ENCODE assay signal across 22 mouse cellular contexts in genomic region chr10:17610592-17610991, GRCm38 (mm10).
DNase-seq lines count a peak whose midpoint lies in the region; ATAC-seq and TF ChIP-seq lines count a peak whose summit lies in the region.
"Had no signal": no experiment of that assay in that cellular context is flagged by ENCODE, and none has a peak within 500 bp of the region (broad histone marks: within the 10 kb centered on the region; RNA-seq: fewer than 3 reads in every experiment).

No protein-coding gene starts in this region.

- no peak for DNase-seq in heart, embryonic 10.5 days (ENCODE audit: low spot score)
- no peak for DNase-seq in heart, adult 8-10 months (ENCODE audit: low spot score)
- peak; percentile 58 for DNase-seq in lung, postnatal 0 days (ENCODE audit: low spot score)
- DNase-seq in lung, postnatal 4 days: no peak
- DNase-seq in 3T3-L1 (ENCODE audit: low read depth, low spot score) (peak; percentile 8), adipocyte (ENCODE audit: low spot score) (peak; percentile 43)
- DNase-seq in hindbrain, embryonic 11.5 days (ENCODE audit: low spot score): no peak
- DNase-seq: adrenal gland, adult 8-10 months; adrenal gland, postnatal 14 days; adrenal gland, postnatal 36 days; cerebellum, adult 11-12 months; cerebellum, adult 2 months; cerebellum, adult 9-10 months; cerebellum, postnatal 10 days; cerebellum, postnatal 25 days; forebrain, postnatal 0 days had no signal

- no peak overlapping the region for H3K9ac ChIP-seq in lung, postnatal 0 days (replicated peaks; ENCODE audit: low read depth)
- H3K9ac ChIP-seq in hindbrain, embryonic 11.5 days (ENCODE audit: low read depth, low read length): no peak overlapping the region
- H3K9ac ChIP-seq: embryonic facial prominence, embryonic 12.5 days; forebrain, embryonic 13.5 days; forebrain, embryonic 15.5 days; forebrain, postnatal 0 days had no signal

- 0 out of 2 replicates have a peak overlapping the region, but pooled peaks have one; percentile 42 for H3K27ac ChIP-seq in heart, embryonic 10.5 days
- H3K27ac ChIP-seq in lung, postnatal 0 days (ENCODE audit: low read length): no peak overlapping the region
- no peak overlapping the region for H3K27ac ChIP-seq in hindbrain, embryonic 11.5 days (ENCODE audit: low read depth, low read length)
- H3K27ac ChIP-seq: embryonic facial prominence, embryonic 10.5 days; embryonic facial prominence, embryonic 12.5 days; forebrain, embryonic 13.5 days; forebrain, embryonic 15.5 days had no signal

- no peak overlapping the region for H3K4me2 ChIP-seq in lung, postnatal 0 days (replicated peaks; ENCODE audit: low read depth, low read length)
- H3K4me2 ChIP-seq in hindbrain, embryonic 11.5 days (replicated peaks; ENCODE audit: low read depth, low read length): no peak overlapping the region
- H3K4me2 ChIP-seq: embryonic facial prominence, embryonic 12.5 days; forebrain, embryonic 13.5 days; forebrain, embryonic 15.5 days had no signal

- no peak for TF ChIP-seq CTCF in lung, postnatal 0 days (IDR thresholded peaks at IDR 0.05)

- H3K36me3 ChIP-seq in heart, embryonic 10.5 days: no peaks in the 10 kb centered on the region
- H3K36me3 ChIP-seq in lung, postnatal 0 days (ENCODE audit: insufficient read depth, low read length): no peaks in the 10 kb centered on the region
- H3K36me3 ChIP-seq in hindbrain, embryonic 11.5 days (ENCODE audit: control insufficient read depth, insufficient read depth, low read length): no peaks in the 10 kb centered on the region
- H3K36me3 ChIP-seq: embryonic facial prominence, embryonic 10.5 days; embryonic facial prominence, embryonic 12.5 days; forebrain, embryonic 15.5 days; G1E had no signal

- no peaks in the 10 kb centered on the region for H3K9me3 ChIP-seq in heart, embryonic 10.5 days
- H3K9me3 ChIP-seq in lung, postnatal 0 days (ENCODE audit: low read length): no peaks in the 10 kb centered on the region
- no peaks in the 10 kb centered on the region for H3K9me3 ChIP-seq in hindbrain, embryonic 11.5 days (ENCODE audit: control insufficient read depth, low read length)
- H3K9me3 ChIP-seq: embryonic facial prominence, embryonic 10.5 days; embryonic facial prominence, embryonic 12.5 days; forebrain, embryonic 13.5 days; forebrain, embryonic 15.5 days; G1E had no signal

- no peaks in the 10 kb centered on the region for H3K4me1 ChIP-seq in heart, embryonic 10.5 days
- no peaks in the 10 kb centered on the region for H3K4me1 ChIP-seq in lung, postnatal 0 days (ENCODE audit: insufficient read depth, low read depth, low read length)
- no peaks in the 10 kb centered on the region for H3K4me1 ChIP-seq in hindbrain, embryonic 11.5 days (replicated peaks; ENCODE audit: control insufficient read depth, insufficient read depth, low read length)
- H3K4me1 ChIP-seq: embryonic facial prominence, embryonic 10.5 days; embryonic facial prominence, embryonic 12.5 days; forebrain, embryonic 13.5 days; forebrain, embryonic 15.5 days had no signal

- H3K27me3 ChIP-seq in heart, embryonic 10.5 days (ENCODE audit: insufficient read depth, poor library complexity, severe bottlenecking): no peaks in the 10 kb centered on the region
- no peaks in the 10 kb centered on the region for H3K27me3 ChIP-seq in lung, postnatal 0 days (replicated peaks; ENCODE audit: insufficient read depth, low read length)
- no peaks in the 10 kb centered on the region for H3K27me3 ChIP-seq in hindbrain, embryonic 11.5 days (ENCODE audit: control insufficient read depth, insufficient read depth, low read length)
- H3K27me3 ChIP-seq: CH12.LX; embryonic facial prominence, embryonic 12.5 days; forebrain, embryonic 13.5 days; forebrain, embryonic 15.5 days had no signal

- peak; percentile 66 for ATAC-seq in lung, postnatal 0 days
- ATAC-seq in hindbrain, embryonic 11.5 days (ENCODE audit: low FRiP score): no peak
- ATAC-seq: forebrain, embryonic 13.5 days; forebrain, embryonic 15.5 days; forebrain, postnatal 0 days had no signal

- TF ChIP-seq EP300 in lung, postnatal 0 days (IDR thresholded peaks at IDR 0.05): no peak

- no peak overlapping the region for H3K4me3 ChIP-seq in heart, embryonic 10.5 days
- no peak overlapping the region for H3K4me3 ChIP-seq in lung, postnatal 0 days (ENCODE audit: low read depth, low read length)
- H3K4me3 ChIP-seq in hindbrain, embryonic 11.5 days (ENCODE audit: low read depth, low read length): no peak overlapping the region
- H3K4me3 ChIP-seq: embryonic facial prominence, embryonic 10.5 days; embryonic facial prominence, embryonic 12.5 days; forebrain, embryonic 13.5 days; forebrain, embryonic 15.5 days had no signal

- 52% methylated on average over 7 of the region's 7 CpGs for WGBS in heart, embryonic 10.5 days
- 55% methylated on average over 7 of the region's 7 CpGs for WGBS in lung, postnatal 0 days
- WGBS in hindbrain, embryonic 11.5 days: 82% methylated on average over 7 of the region's 7 CpGs

Comparison
In these comparisons a context has a peak if more than half of its experiments do, and no peak if none do; other contexts are left out.
1. DNase-seq: peak in lung, postnatal 0 days (single experiment), 3T3-L1 (single experiment) and adipocyte (single experiment); none in heart, embryonic 10.5 days (single experiment), heart, adult 8-10 months (single experiment), lung, postnatal 4 days (0 of 2) and hindbrain, embryonic 11.5 days (single experiment).